11 mouse cellular contexts compared by ENCODE assay signal in genomic region chr16:30655798-30656221, GRCm38 (mm10). TPM values are rescaled to one million over a fixed set of nuclear protein-coding genes. Genes with fewer than 3 reads are reported as not detected.
DNase-seq lines count a peak whose midpoint lies in the region; ATAC-seq and TF ChIP-seq lines count a peak whose summit lies in the region.
"Had no signal": no experiment of that assay in that cellular context is flagged by ENCODE, and none has a peak within 500 bp of the region (broad histone marks: within the 10 kb centered on the region; RNA-seq: fewer than 3 reads in every experiment).

No protein-coding gene starts in this region.

- no peak for TF ChIP-seq POLR2A in limb, embryonic 14.5 days (IDR thresholded peaks at IDR 0.05; ENCODE audit: borderline replicate concordance, extremely low read depth, insufficient read depth, insufficient read length)

- intact Hi-C loops in heart, postnatal 25 days (cut with DNase I): no loop called here

- no peak overlapping the region for H3K9ac ChIP-seq in limb, embryonic 14.5 days (ENCODE audit: low read depth, low read length, severe bottlenecking)

- H3K9me3 ChIP-seq in limb, embryonic 14.5 days (ENCODE audit: control insufficient read depth, low read length): no peaks in the 10 kb centered on the region
- H3K9me3 ChIP-seq in limb, embryonic 10.5 days (replicated peaks): no peaks in the 10 kb centered on the region
- no peaks in the 10 kb centered on the region for H3K9me3 ChIP-seq in embryonic facial prominence, embryonic 10.5 days
- H3K9me3 ChIP-seq: midbrain, embryonic 10.5 days had no signal

- no peaks in the 10 kb centered on the region for H3K4me1 ChIP-seq in limb, embryonic 14.5 days (ENCODE audit: control insufficient read depth, insufficient read depth, low read length)
- peaks cover 20% of the 10 kb centered on the region for H3K4me1 ChIP-seq in limb, embryonic 10.5 days
- peaks cover 17% of the 10 kb centered on the region for H3K4me1 ChIP-seq in embryonic facial prominence, embryonic 10.5 days

- H3K4me2 ChIP-seq in limb, embryonic 14.5 days (replicated peaks; ENCODE audit: low read depth, low read length, severe bottlenecking): no peak overlapping the region

- no peak overlapping the region for H3K27ac ChIP-seq in limb, embryonic 14.5 days (replicated peaks; ENCODE audit: low read depth, low read length)
- no peak overlapping the region for H3K27ac ChIP-seq in limb, embryonic 10.5 days
- H3K27ac ChIP-seq in embryonic facial prominence, embryonic 10.5 days (replicated peaks): no peak overlapping the region
- H3K27ac ChIP-seq: midbrain, embryonic 10.5 days had no signal

- no peak for ATAC-seq in limb, embryonic 14.5 days (ENCODE audit: low FRiP score, low read depth)
- ATAC-seq: inflammation-experienced regulatory T-cells, adult 6 months had no signal

- peak; percentile 90 for DNase-seq in heart, adult 11 months
- no peak for DNase-seq in heart, postnatal 25 days (ENCODE audit: low spot score)
- peak; percentile 38 for DNase-seq in limb, embryonic 14.5 days (ENCODE audit: low spot score)
- no peak for DNase-seq in limb, embryonic 10.5 days (ENCODE audit: low spot score)
- peak; percentile 35 for DNase-seq in embryonic facial prominence, embryonic 10.5 days (ENCODE audit: low spot score)
- DNase-seq in lung, postnatal 14 days: peak; percentile 27
- no peak for DNase-seq in ovary, postnatal 36 days (ENCODE audit: low spot score)
- DNase-seq in layer of hippocampus, adult 9-11 months: no peak
- DNase-seq: right cerebral cortex, adult 18-20 months had no signal

- H3K27me3 ChIP-seq in limb, embryonic 14.5 days (ENCODE audit: control insufficient read depth, insufficient read depth, low read length): no peaks in the 10 kb centered on the region
- peaks cover 4% of the 10 kb centered on the region; the same call in 1 of the 2 replicates for H3K27me3 ChIP-seq in limb, embryonic 10.5 days (ENCODE audit: low read depth, poor library complexity, severe bottlenecking)
- no peaks in the 10 kb centered on the region for H3K27me3 ChIP-seq in embryonic facial prominence, embryonic 10.5 days (replicated peaks; ENCODE audit: low read depth, poor library complexity, severe bottlenecking)

- H3K4me3 ChIP-seq in limb, embryonic 14.5 days (replicated peaks; ENCODE audit: low read length): no peak overlapping the region
- no peak overlapping the region for H3K4me3 ChIP-seq in limb, embryonic 10.5 days
- no peak overlapping the region for H3K4me3 ChIP-seq in embryonic facial prominence, embryonic 10.5 days
- H3K4me3 ChIP-seq: midbrain, embryonic 10.5 days had no signal

- WGBS in limb, embryonic 14.5 days: 64% methylated on average over 5 of the region's 5 CpGs
- 69% methylated on average over 5 of the region's 5 CpGs for WGBS in limb, embryonic 10.5 days
- WGBS in embryonic facial prominence, embryonic 10.5 days: 45% methylated on average over 5 of the region's 5 CpGs

- H3K36me3 ChIP-seq in limb, embryonic 14.5 days (ENCODE audit: control insufficient read depth, insufficient read depth, low read length): no peaks in the 10 kb centered on the region
- H3K36me3 ChIP-seq in limb, embryonic 10.5 days: no peaks in the 10 kb centered on the region
- H3K36me3 ChIP-seq in embryonic facial prominence, embryonic 10.5 days (replicated peaks): no peaks in the 10 kb centered on the region
- H3K36me3 ChIP-seq: midbrain, embryonic 10.5 days had no signal

RNA-seq across cellular contexts. Expression of gene Fam43a, which starts 56.3 kb away (rescaled TPM):
- total RNA-seq in heart, postnatal 25 days (2021): 10 to 100 TPM; 25.8 to 31.2 TPM
- polyA plus RNA-seq in limb, embryonic 14.5 days (2012; rRNA removed): 14.3 and 18.3 TPM in 2 replicates
- 8.0 and 9.1 TPM in 2 replicates for polyA plus RNA-seq in limb, embryonic 14.5 days (2014; fragmentation: Nextera tagmentation; extraction: Ambion mirVana)
- polyA plus RNA-seq in limb, embryonic 10.5 days (2016; fragmentation: Nextera tagmentation; extraction: Ambion mirVana): 11.0 and 16.9 TPM in 2 replicates
- 23.2 and 24.1 TPM in 2 replicates for polyA plus RNA-seq in embryonic facial prominence, embryonic 10.5 days (2016; fragmentation: Nextera tagmentation; extraction: Ambion mirVana)

Comparison
In these comparisons a context has a peak if more than half of its experiments do, and no peak if none do; other contexts are left out.
1. DNase-seq: peak in heart, adult 11 months (single experiment), limb, embryonic 14.5 days (single experiment), embryonic facial prominence, embryonic 10.5 days (single experiment) and lung, postnatal 14 days (single experiment); none in heart, postnatal 25 days (single experiment), limb, embryonic 10.5 days (single experiment), ovary, postnatal 36 days (single experiment) and layer of hippocampus, adult 9-11 months (single experiment).